In the genomic region with DNA sequence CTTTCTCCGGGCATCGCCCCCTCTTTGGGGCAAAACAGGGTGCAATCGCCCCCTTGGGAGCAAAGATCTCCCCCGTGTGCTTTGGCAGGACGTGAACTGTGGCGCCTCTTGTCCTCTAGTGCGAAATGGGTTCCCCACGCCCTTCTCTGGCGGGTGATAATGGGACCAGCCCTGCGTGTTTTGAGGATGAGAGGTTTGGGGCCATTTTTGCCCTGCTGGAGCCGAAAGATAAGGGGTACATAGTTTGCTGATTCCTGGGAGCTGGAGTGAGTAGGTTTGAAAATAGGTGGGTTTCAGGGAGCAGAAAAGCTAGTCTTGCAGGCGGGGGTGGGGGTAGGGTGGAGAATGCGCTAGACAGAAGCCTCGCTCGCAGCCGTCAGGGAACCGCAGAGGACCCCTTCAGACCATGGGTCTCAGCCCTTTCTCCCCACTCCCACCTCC, we compare ENCODE assay signal across 7 mouse cellular contexts. TPM values are rescaled to one million over a fixed set of nuclear protein-coding genes. Genes with fewer than 3 reads are reported as not detected.
A peak's percentile ranks its signal among the peaks of the same experiment; 100 is the strongest.
DNase-seq lines count a peak whose midpoint lies in the region; ATAC-seq and TF ChIP-seq lines count a peak whose summit lies in the region.

No protein-coding gene starts in this region.

- in situ Hi-C loops in ES-E14 (cut with MboI; ENCODE audit: low sequenced_read_pairs in 2 of 2, unreplicated experiment in 2 of 2) = no loop called here

- H3K36me3 ChIP-seq in ES-E14 (ENCODE audit: control insufficient read depth, insufficient read depth, low read length, poor library complexity, severe bottlenecking) = peaks cover 4% of the 10 kb centered on the region; the same call in 1 of the 2 replicates
- no peaks in the 10 kb centered on the region; the same call in 1 of the 2 replicates for H3K36me3 ChIP-seq in embryonic facial prominence, embryonic 12.5 days

- H3K27ac ChIP-seq in ES-E14 (ENCODE audit: insufficient read depth, low read depth, low read length, poor library complexity, severe bottlenecking) = peak overlapping the region; percentile 100
- H3K27ac ChIP-seq in embryonic facial prominence, embryonic 12.5 days = peak overlapping the region; percentile 100

- no peaks in the 10 kb centered on the region for H3K9me3 ChIP-seq in ES-E14 (ENCODE audit: control insufficient read depth, insufficient read depth, low read depth, low read length)
- no peaks in the 10 kb centered on the region for H3K9me3 ChIP-seq in embryonic facial prominence, embryonic 12.5 days

- intact Hi-C loops in heart, postnatal 10 days (cut with DNase I) = no loop called here

- H3K4me2 ChIP-seq in embryonic facial prominence, embryonic 12.5 days (replicated peaks) = peak overlapping the region; percentile 72

- ATAC-seq in embryonic facial prominence, embryonic 12.5 days (ENCODE audit: insufficient number of reproducible peaks, insufficient read depth, low FRiP score, low TSS enrichment) = no peak

- DNase-seq in ES-E14 (ENCODE audit: low read depth, low spot score) = no peak
- peak; percentile 42 for DNase-seq in adrenal gland, adult 18-20 months (ENCODE audit: low spot score in 2 of 2)
- DNase-seq in heart, postnatal 10 days = peak; percentile 58 to 73
- peak; percentile 40 to 47 for DNase-seq in layer of hippocampus, postnatal 14 days (ENCODE audit: low spot score in 2 of 2)
- peak; percentile 56 for DNase-seq in lung, postnatal 25 days (ENCODE audit: low spot score)
- DNase-seq in spleen, adult 18-20 months = peak; percentile 53 to 57

- H3K4me1 ChIP-seq in ES-E14 (ENCODE audit: control insufficient read depth in 2 of 2, insufficient read depth in 2 of 2, low read length in 2 of 2, poor library complexity in 1 of 2) = peaks cover 11 to 21% of the 10 kb centered on the region in 2 experiments
- H3K4me1 ChIP-seq in embryonic facial prominence, embryonic 12.5 days = peaks cover 35% of the 10 kb centered on the region

- peak overlapping the region; percentile 97 to 99 for H3K4me3 ChIP-seq in ES-E14 (ENCODE audit: insufficient read depth in 1 of 2, low read depth in 1 of 2, low read length in 2 of 2, poor library complexity in 1 of 2, severe bottlenecking in 1 of 2)
- peak overlapping the region; percentile 91 for H3K4me3 ChIP-seq in embryonic facial prominence, embryonic 12.5 days

- H3K9ac ChIP-seq in ES-E14 (ENCODE audit: insufficient read depth, low read depth, low read length, poor library complexity, severe bottlenecking) = peak overlapping the region; percentile 100
- peak overlapping the region; percentile 99 for H3K9ac ChIP-seq in embryonic facial prominence, embryonic 12.5 days

- under 1% methylated on average over 17 of the region's 17 CpGs for WGBS in embryonic facial prominence, embryonic 12.5 days

- H3K27me3 ChIP-seq in embryonic facial prominence, embryonic 12.5 days = no peaks in the 10 kb centered on the region

TF ChIP-seq in ES-E14, 5 proteins besides CTCF, POLR2A, EP300 and RAD21:
- no peak for TF ChIP-seq CHD2 (IDR thresholded peaks at IDR 0.05; ENCODE audit: low read depth, low read length)
- TF ChIP-seq MAFK (IDR thresholded peaks at IDR 0.05; ENCODE audit: insufficient read depth, low read depth, low read length) = no peak
- TF ChIP-seq HCFC1 (IDR thresholded peaks at IDR 0.05; ENCODE audit: borderline replicate concordance, insufficient read depth, low read length) = no peak
- TF ChIP-seq ZC3H11A (IDR thresholded peaks at IDR 0.05; ENCODE audit: borderline replicate concordance, low read depth, low read length) = no peak
TF ChIP-seq in ES-E14: peak in this region for 0.

RNA-seq across cellular contexts. Expression of a gene that starts 1.3 kb away (rescaled TPM):
- total RNA-seq in ES-E14 (2012; rRNA removed) = 43.7 and 43.9 TPM in 2 replicates
- total RNA-seq in adrenal gland, adult 18-20 months (2021) = 10 to 100 TPM; 32.8 to 39.4 TPM
- 25.5 and 26.1 TPM in 2 replicates for polyA plus RNA-seq in embryonic facial prominence, embryonic 12.5 days (2016; fragmentation: Nextera tagmentation; extraction: Ambion mirVana)
- 10 to 100 TPM; 37.8 TPM for total RNA-seq in heart, postnatal 10 days (2021)
- 10 to 100 TPM; 49.0 to 54.2 TPM for total RNA-seq in layer of hippocampus, postnatal 14 days (2021)

RNA-seq across cellular contexts. Expression of a gene that starts 14.4 kb away (rescaled TPM):
- total RNA-seq in ES-E14 (2012; rRNA removed) = 163 and 213 TPM in 2 replicates
- total RNA-seq in adrenal gland, adult 18-20 months (2021) = 10 to 100 TPM; 57.0 to 61.8 TPM
- polyA plus RNA-seq in embryonic facial prominence, embryonic 12.5 days (2016; fragmentation: Nextera tagmentation; extraction: Ambion mirVana) = 386 and 405 TPM in 2 replicates
- total RNA-seq in heart, postnatal 10 days (2021) = 10 to 100 TPM; 64.9 to 69.5 TPM
- total RNA-seq in layer of hippocampus, postnatal 14 days (2021) = 100 to 1,000 TPM in 1 of 2 experiments, 10 to 100 TPM in 1; 95.9 to 105 TPM

RNA-seq across cellular contexts. Expression of a gene that starts 50.6 kb away (rescaled TPM):
- 82.7 and 117 TPM in 2 replicates for total RNA-seq in ES-E14 (2012; rRNA removed)
- 10 to 100 TPM; 60.1 to 61.7 TPM for total RNA-seq in adrenal gland, adult 18-20 months (2021)
- 57.7 and 66.8 TPM in 2 replicates for polyA plus RNA-seq in embryonic facial prominence, embryonic 12.5 days (2016; fragmentation: Nextera tagmentation; extraction: Ambion mirVana)
- 10 to 100 TPM; 78.0 to 87.1 TPM for total RNA-seq in heart, postnatal 10 days (2021)
- total RNA-seq in layer of hippocampus, postnatal 14 days (2021) = 10 to 100 TPM; 90.2 to 90.8 TPM
